Mouse (Mus musculus): Measurements from ENCODE around the gene Pcnx. TPM values are rescaled to one million over a fixed set of nuclear protein-coding genes. Genes with fewer than 3 reads are reported as not detected.

The Pcnx gene
- total RNA-seq, 4 experiments from 2014 or later, result 97.3 to 114 (median 106) TPM

Other genes starting within 250 kb of the Pcnx start
- gene Ttc9, start 228.8 kb upstream of the Pcnx start, total RNA-seq (2022), result 10 to 100 TPM; 37.0 to 43.8 (median 39.9) TPM
- gene Map3k9, start 78.8 kb upstream of the Pcnx start, total RNA-seq (2022), result 10 to 100 TPM; 32.2 to 36.5 (median 34.6) TPM